Mouse (Mus musculus) hindbrain, embryonic 12.5 days (tissue): Measurements from ENCODE around the gene Zdbf2. TPM values are rescaled to one million over a fixed set of nuclear protein-coding genes. Genes with fewer than 3 reads are reported as not detected.
A peak's percentile ranks its signal among the peaks of the same experiment; 100 is the strongest.
"Not testable (repeated sequence)": the region's sequence is repeated elsewhere in the genome, so short reads cannot be mapped to it uniquely, and the experiment has no call there.

Experiments
- ATAC-seq: fragments of 200-750 bp; cut with Nextera tagmentation; 2 replicates; pipeline ENCODE4 v1.8.0; 2017; ENCODE audit warnings: moderate TSS enrichment; ENCODE audit not compliant: low FRiP score
- H3K27ac ChIP-seq: fragments of 300-500 bp; sonication (generic); 2 replicates; pipeline ENCODE4 v1.5.1; 2016; ENCODE audit warnings: mild to moderate bottlenecking
- H3K27me3 ChIP-seq: fragments of 300-500 bp; sonication (generic); 2 replicates; pipeline ENCODE4 v1.6.1; 2016; ENCODE audit warnings: mild to moderate bottlenecking
- H3K36me3 ChIP-seq: fragments of 300-500 bp; sonication (generic); 2 replicates; pipeline ENCODE4 v1.6.1; 2016; ENCODE audit warnings: mild to moderate bottlenecking
- H3K4me1 ChIP-seq: fragments of 300-500 bp; sonication (generic); 2 replicates; pipeline ENCODE4 v1.6.1; 2016
- H3K4me2 ChIP-seq: fragments of 300-500 bp; sonication (generic); replicated peaks from 2 replicates; pipeline ENCODE4 v1.6.1; 2016; ENCODE audit warnings: mild to moderate bottlenecking
- H3K4me3 ChIP-seq: fragments of 300-500 bp; sonication (generic); 2 replicates; pipeline ENCODE4 v1.5.1; 2016; ENCODE audit warnings: mild to moderate bottlenecking
- H3K9ac ChIP-seq: fragments of 300-500 bp; sonication (generic); 2 replicates; pipeline ENCODE4 v1.6.1; 2016; ENCODE audit warnings: mild to moderate bottlenecking, moderate library complexity
- H3K9me3 ChIP-seq: fragments of 300-500 bp; sonication (generic); replicated peaks from 2 replicates; pipeline ENCODE4 v1.6.1; 2016; ENCODE audit warnings: mild to moderate bottlenecking
- WGBS: fragments of 180-500 bp; shearing (Covaris S2); methylation state at CpG from one replicate; pipeline ENCODE4 v1.1.7; 2016; 5-methylcytosine and 5-hydroxymethylcytosine counted together
- microRNA-seq: library from miRNA; unstranded; fragments of <30 nt; microRNA quantifications from one replicate; pipeline ENCODE4, GENCODE M21; 2017
- polyA plus RNA-seq: library from polyadenylated mRNA; unstranded; fragments of >200 nt; fragmentation: Nextera tagmentation; extraction: Ambion mirVana; gene quantifications from 2 replicates; pipeline ENCODE4 v1.2.1, GENCODE M21; 2016

The Zdbf2 gene
- polyA plus RNA-seq, 1 experiment from 2014 or later, result 32.9 TPM

DNA sequence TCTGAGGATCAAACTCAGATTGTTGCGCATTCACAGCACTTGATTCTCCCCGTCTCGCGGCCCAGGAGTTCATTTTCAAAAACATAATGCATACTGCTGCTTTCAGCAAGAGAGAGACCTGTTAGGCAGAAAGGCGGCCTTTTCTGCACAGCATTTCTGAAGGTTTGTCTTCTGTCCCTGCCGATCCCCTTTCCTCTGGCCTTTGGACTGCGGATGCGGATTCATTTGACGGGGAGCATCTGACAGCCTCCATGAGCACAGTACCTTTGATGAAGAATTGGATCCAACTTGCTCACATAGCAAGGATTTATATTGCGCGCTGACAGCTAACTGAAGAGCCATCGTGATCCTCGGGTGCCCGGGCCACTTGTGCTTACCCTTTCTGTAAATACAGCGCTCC is 6.3 kb upstream of the Zdbf2 start:
- Histone ChIP-seq H3K27me3 (peaks cover 82% of the 10 kb centered on the region), H3K36me3 (no peaks in the 10 kb centered on the region), H3K27ac (no peak overlapping the region), H3K9ac (no peak overlapping the region), H3K4me1 (no peaks in the 10 kb centered on the region), H3K9me3 (no peaks in the 10 kb centered on the region), H3K4me3 (no peak overlapping the region), H3K4me2 (no peak overlapping the region)
- WGBS, result 41% methylated on average over 15 of the region's 15 CpGs
- no peak for ATAC-seq

DNA sequence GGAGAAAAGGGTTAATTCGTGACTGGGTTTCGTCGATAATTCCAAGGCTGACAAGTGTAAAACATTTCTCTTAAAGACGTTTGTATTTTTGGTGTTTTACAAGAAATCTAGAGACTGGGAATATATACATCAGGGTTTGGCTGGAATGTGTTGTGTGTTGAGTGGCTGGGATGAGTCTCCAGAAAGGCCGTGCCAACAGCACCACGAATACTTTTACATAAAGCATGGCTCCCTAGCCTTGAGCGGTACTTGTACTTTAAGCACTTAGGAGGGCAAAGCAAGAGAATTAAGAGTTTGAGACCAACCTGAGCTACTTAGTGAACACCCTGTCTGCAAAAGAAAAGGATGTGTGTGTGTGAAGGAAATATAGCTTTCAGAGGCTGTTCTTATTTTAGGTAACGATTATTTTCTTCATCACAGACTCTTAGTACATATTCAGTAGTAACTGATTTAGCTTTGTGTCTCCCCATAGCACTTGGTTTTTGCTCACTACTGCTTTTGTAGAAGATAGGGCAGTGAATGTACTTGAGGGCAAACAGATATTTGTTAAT is 865 bp upstream of the Zdbf2 start:
- no peak overlapping the region for H3K9ac ChIP-seq
- peaks cover 65% of the 10 kb centered on the region for H3K27me3 ChIP-seq
- ATAC-seq, result no peak
- H3K4me2 ChIP-seq, result peak overlapping the region; percentile 56
- no peaks in the 10 kb centered on the region for H3K9me3 ChIP-seq
- no peak overlapping the region for H3K27ac ChIP-seq
- H3K4me1 ChIP-seq, result 0 out of 2 replicates have a peak, but pooled peaks cover 2% of the 10 kb centered on the region
- 0 out of 2 replicates have a peak overlapping the region, but pooled peaks have one; percentile 65 for H3K4me3 ChIP-seq
- H3K36me3 ChIP-seq, result no peaks in the 10 kb centered on the region
- WGBS, result 34% methylated on average over 8 of the region's 8 CpGs

GRCm38 (mm10) chr1:63273339-63273951 is 380 bp downstream of the Zdbf2 start:
- WGBS, result under 1% methylated on average over 41 of the region's 89 CpGs
- H3K4me1 ChIP-seq, result 0 out of 2 replicates have a peak, but pooled peaks cover 2% of the 10 kb centered on the region
- no peaks in the 10 kb centered on the region for H3K36me3 ChIP-seq
- H3K9ac ChIP-seq, result peak overlapping the region; percentile 82
- H3K9me3 ChIP-seq, result no peaks in the 10 kb centered on the region
- H3K27ac ChIP-seq, result peak overlapping the region; percentile 81
- H3K4me2 ChIP-seq, result peak overlapping the region; percentile 56
- peaks cover 58% of the 10 kb centered on the region for H3K27me3 ChIP-seq
- peak; percentile 54 for ATAC-seq
- H3K4me3 ChIP-seq, result peak overlapping the region; percentile 65

DNA sequence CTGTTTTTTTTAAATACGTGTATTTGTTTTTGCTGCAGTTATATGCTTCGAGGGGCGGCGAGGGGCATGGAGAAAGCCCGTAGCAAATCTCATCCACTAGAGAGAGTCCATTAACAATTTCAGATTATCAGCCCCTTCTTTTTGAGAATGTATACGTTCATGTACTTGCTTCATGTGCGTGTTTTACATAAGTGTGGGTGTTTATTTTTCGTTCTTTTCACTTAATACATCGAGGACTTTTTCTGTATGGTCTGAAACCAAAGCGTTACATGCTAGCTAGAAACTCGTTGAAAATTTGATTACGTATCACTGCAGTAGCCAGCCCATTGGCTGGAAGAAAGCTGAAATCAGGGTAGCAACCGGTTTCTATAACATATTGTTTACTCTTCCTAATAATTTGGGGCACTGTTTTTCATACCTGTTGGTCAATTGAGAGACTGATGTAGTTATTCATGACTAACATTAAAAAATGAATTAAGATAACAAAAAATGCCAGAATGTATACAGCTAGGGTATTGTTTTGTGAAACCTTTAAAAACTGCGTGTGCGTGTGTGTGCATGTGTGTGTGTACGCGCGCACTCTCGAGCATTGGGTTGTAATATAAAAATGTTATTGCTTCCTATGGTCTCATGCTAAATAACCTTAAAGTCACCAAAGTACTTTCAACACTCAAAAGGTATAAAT is 1.1 kb downstream of the Zdbf2 start:
- Histone ChIP-seq H3K36me3 (no peaks in the 10 kb centered on the region), H3K9me3 (no peaks in the 10 kb centered on the region), H3K4me1 (0 out of 2 replicates have a peak, but pooled peaks cover 2% of the 10 kb centered on the region), H3K27ac (no peak overlapping the region), H3K27me3 (peaks cover 57% of the 10 kb centered on the region), H3K4me2 (peak overlapping the region; percentile 56), H3K9ac (peak overlapping the region; percentile 82), H3K4me3 (peak overlapping the region; percentile 65)
- WGBS, result 12% methylated on average over 19 of the region's 19 CpGs
- no peak for ATAC-seq

- H3K27me3 ChIP-seq, result peaks cover 30% of the 10 kb centered on the region
These were observed 5.0 kb downstream of the Zdbf2 start for GRCm38 (mm10) chr1:63278106-63278505.

DNA sequence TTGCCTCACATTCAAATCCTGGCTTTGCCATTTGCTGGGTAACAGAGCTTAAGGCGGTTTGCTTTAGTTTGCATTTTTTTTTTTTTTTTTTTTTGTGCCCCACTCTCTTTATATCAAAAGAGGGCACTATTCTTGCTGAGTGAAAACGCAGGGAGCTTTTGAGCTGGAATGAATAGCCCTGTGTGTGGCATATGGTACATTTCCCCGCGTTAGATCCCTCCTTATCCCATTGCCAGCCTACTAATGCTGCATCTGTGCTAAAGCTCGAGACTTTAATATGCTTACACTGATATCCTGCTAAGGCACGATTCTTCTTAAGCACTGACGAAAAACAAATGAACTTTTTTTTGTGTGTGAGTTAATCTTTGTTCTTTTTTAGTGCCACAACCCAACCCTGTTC is 20.9 kb downstream of the Zdbf2 start:
- Histone ChIP-seq H3K9ac (no peak overlapping the region), H3K4me3 (no peak overlapping the region), H3K4me2 (no peak overlapping the region), H3K9me3 (no peaks in the 10 kb centered on the region), H3K27me3 (no peaks in the 10 kb centered on the region), H3K4me1 (no peaks in the 10 kb centered on the region), H3K36me3 (no peaks in the 10 kb centered on the region), H3K27ac (no peak overlapping the region)
- ATAC-seq, result no peak
- 24% methylated on average over 7 of the region's 7 CpGs for WGBS

More at GRCm38 (mm10) chr1:63278106-63278505, 5.0 kb downstream of the Zdbf2 start:
- no peak overlapping the region for H3K27ac ChIP-seq
- H3K4me1 ChIP-seq, result no peaks in the 10 kb centered on the region
- H3K4me2 ChIP-seq, result no peak overlapping the region
- no peak overlapping the region for H3K4me3 ChIP-seq
- no peaks in the 10 kb centered on the region for H3K36me3 ChIP-seq
- H3K9ac ChIP-seq, result no peak overlapping the region
- peak; percentile 43; the same call in 1 of the 2 replicates for ATAC-seq
- WGBS, result 31% methylated on average over 5 of the region's 5 CpGs
- no peaks in the 10 kb centered on the region for H3K9me3 ChIP-seq

DNA sequence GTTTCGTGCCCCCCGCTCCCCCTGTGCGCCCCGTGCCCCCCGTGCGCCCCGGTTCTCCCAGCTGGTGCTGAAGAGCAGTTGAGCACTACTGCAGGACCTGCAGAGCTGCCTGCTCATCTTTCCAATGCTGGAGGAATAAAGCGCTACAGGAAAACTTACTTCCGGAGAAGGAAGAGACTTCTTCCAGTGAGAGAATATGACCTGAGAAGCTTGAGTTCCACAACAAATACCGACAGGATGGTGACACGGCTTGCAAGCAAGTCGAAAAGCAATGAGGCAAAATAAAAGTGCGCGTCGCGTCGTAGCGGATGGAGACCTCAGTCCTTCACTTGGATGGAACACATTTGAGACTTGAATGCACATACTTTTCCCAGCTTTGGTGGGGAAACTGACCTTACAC is 36.6 kb downstream of the Zdbf2 start:
- Histone ChIP-seq H3K27ac (no peak overlapping the region), H3K9me3 (no peaks in the 10 kb centered on the region), H3K4me3 (peak overlapping the region; percentile 29), H3K27me3 (peaks cover 4% of the 10 kb centered on the region; the same call in 1 of the 2 replicates), H3K9ac (no peak overlapping the region), H3K4me1 (no peaks in the 10 kb centered on the region), H3K4me2 (peak overlapping the region; percentile 54), H3K36me3 (peaks cover 19% of the 10 kb centered on the region; the same call in 1 of the 2 replicates)
- WGBS, result 57% methylated on average over 18 of the region's 18 CpGs
- ATAC-seq, result no peak

- not testable (repeated sequence) for H3K9ac ChIP-seq, H3K27me3 ChIP-seq, H3K4me2 ChIP-seq, H3K27ac ChIP-seq, H3K4me1 ChIP-seq, H3K4me3 ChIP-seq, ATAC-seq, H3K9me3 ChIP-seq, H3K36me3 ChIP-seq
- 62% methylated on average over 12 of the region's 12 CpGs for WGBS
These were observed 50.6 kb downstream of the Zdbf2 start for GRCm38 (mm10) chr1:63323565-63324132.

Small RNAs within 50 kb of the gene (microRNA-seq; reads per million reads assigned to microRNA genes)
- 1.9 reads per million for gene Gm24513

Other genes starting within 250 kb of the Zdbf2 start
- gene Ino80d, start 158.6 kb upstream of the Zdbf2 start, polyA plus RNA-seq, result 13.4 and 14.0 TPM in 2 replicates
- gene Eef1b2, start 96.4 kb upstream of the Zdbf2 start, polyA plus RNA-seq, result 351 and 383 TPM in 2 replicates
- gene Ndufs1, start 96.4 kb upstream of the Zdbf2 start, polyA plus RNA-seq, result 124 and 133 TPM in 2 replicates
- gene Gpr1, start 58.7 kb upstream of the Zdbf2 start, polyA plus RNA-seq, result 0.20 and 0.21 TPM in 2 replicates
- 11.4 and 13.4 TPM in 2 replicates for gene Adam23, start 172.6 kb downstream of the Zdbf2 start, polyA plus RNA-seq